Mouse (Mus musculus): ENCODE measurements around the gene Gimap1. TPM values are rescaled to one million over a fixed set of nuclear protein-coding genes. Genes with fewer than 3 reads are reported as not detected.

Gimap1 gene
- 2.8 and 4.9 TPM in 2 replicates for polyA plus RNA-seq (2014; fragmentation: Nextera tagmentation; extraction: Ambion mirVana)

- H3K27ac ChIP-seq (ENCODE audit: low read depth, low read length) = no peak within 1 kb of the TSS
- no peaks in the 10 kb centered on the region for H3K4me1 ChIP-seq (ENCODE audit: control insufficient read depth, insufficient read depth, low read length)
- ATAC-seq (ENCODE audit: low read depth) = no peak
- WGBS = 81% methylated on average over 15 of the region's 15 CpGs
- no peak within 1 kb of the TSS for H3K4me3 ChIP-seq (ENCODE audit: low read depth, low read length)
- no peak within 1 kb of the TSS for H3K9ac ChIP-seq (replicated peaks; ENCODE audit: low read depth, low read length)
- H3K4me2 ChIP-seq (ENCODE audit: low read depth, low read length) = no peak within 1 kb of the TSS
- no peaks in the 10 kb centered on the region for H3K9me3 ChIP-seq (ENCODE audit: control insufficient read depth, low read length)
- H3K27me3 ChIP-seq (ENCODE audit: control insufficient read depth, insufficient read depth, low read length) = peaks cover 8% of the 10 kb centered on the region
- H3K36me3 ChIP-seq (ENCODE audit: control insufficient read depth, insufficient read depth, low read length) = no peaks in the 10 kb centered on the region
These were observed at the start of gene Gimap1 for GRCm38 (mm10) chr6:48738961-48739779. TSS of gene Gimap1 (plus strand) at chr6:48739054.

DNA sequence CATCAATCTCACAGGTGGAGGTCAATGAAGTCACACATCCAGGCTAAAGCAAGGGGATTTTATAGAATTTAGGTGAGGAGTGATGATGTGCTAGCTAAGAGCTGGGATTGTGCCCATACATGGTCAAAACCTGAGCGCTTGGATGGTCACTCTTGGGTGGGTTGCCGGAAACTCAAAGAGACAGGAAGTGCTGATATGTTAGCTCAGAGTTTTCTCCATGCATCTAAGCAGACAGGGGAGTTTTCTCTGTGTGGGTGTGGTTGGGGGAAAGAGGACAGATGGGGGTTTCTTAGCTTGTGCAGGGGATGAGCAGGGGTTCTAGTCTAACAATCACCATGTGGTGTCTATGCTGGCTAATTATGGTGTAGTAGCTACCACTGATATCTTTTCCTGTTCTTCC lies 49.5 kb upstream of the Gimap1 start:
- H3K36me3 ChIP-seq (ENCODE audit: control insufficient read depth, insufficient read depth, low read length) = no peaks in the 10 kb centered on the region
- 98% methylated on average over 2 of the region's 2 CpGs for WGBS

GRCm38 (mm10) chr6:48692962-48693361 lies 45.9 kb upstream of the Gimap1 start:
- WGBS = 90% methylated on average over 6 of the region's 6 CpGs
- Histone ChIP-seq H3K9me3 (ENCODE audit: control insufficient read depth, low read length) (no peaks in the 10 kb centered on the region), H3K27me3 (ENCODE audit: control insufficient read depth, insufficient read depth, low read length) (no peaks in the 10 kb centered on the region)

More for the DNA sequence above, 49.5 kb upstream of the Gimap1 start:
- H3K9me3 ChIP-seq (ENCODE audit: control insufficient read depth, low read length) = no peaks in the 10 kb centered on the region
- ATAC-seq (ENCODE audit: low read depth) = no peak
- no peaks in the 10 kb centered on the region for H3K27me3 ChIP-seq (ENCODE audit: control insufficient read depth, insufficient read depth, low read length)
- H3K4me1 ChIP-seq (ENCODE audit: control insufficient read depth, insufficient read depth, low read length) = no peaks in the 10 kb centered on the region
- H3K4me2 ChIP-seq (ENCODE audit: low read depth, low read length) = no peak overlapping the region
- H3K9ac ChIP-seq (replicated peaks; ENCODE audit: low read depth, low read length) = no peak overlapping the region
- no peak overlapping the region for H3K4me3 ChIP-seq (ENCODE audit: low read depth, low read length)
- H3K27ac ChIP-seq (ENCODE audit: low read depth, low read length) = no peak overlapping the region

GRCm38 (mm10) chr6:48696830-48697554 lies 41.9 kb upstream of the Gimap1 start:
- 88% methylated on average over 4 of the region's 4 CpGs for WGBS
- H3K27me3 ChIP-seq (ENCODE audit: control insufficient read depth, insufficient read depth, low read length) = no peaks in the 10 kb centered on the region
- no peak overlapping the region for H3K27ac ChIP-seq (ENCODE audit: low read depth, low read length)
- H3K4me2 ChIP-seq (ENCODE audit: low read depth, low read length) = no peak overlapping the region
- no peak for ATAC-seq (ENCODE audit: low read depth)
- no peaks in the 10 kb centered on the region for H3K4me1 ChIP-seq (ENCODE audit: control insufficient read depth, insufficient read depth, low read length)
- no peak overlapping the region for H3K9ac ChIP-seq (replicated peaks; ENCODE audit: low read depth, low read length)
- no peaks in the 10 kb centered on the region for H3K9me3 ChIP-seq (ENCODE audit: control insufficient read depth, low read length)
- H3K4me3 ChIP-seq (ENCODE audit: low read depth, low read length) = no peak overlapping the region
- H3K36me3 ChIP-seq (ENCODE audit: control insufficient read depth, insufficient read depth, low read length) = no peaks in the 10 kb centered on the region

More at GRCm38 (mm10) chr6:48692962-48693361, 45.9 kb upstream of the Gimap1 start:
- Histone ChIP-seq H3K27ac (ENCODE audit: low read depth, low read length) (no peak overlapping the region), H3K4me1 (ENCODE audit: control insufficient read depth, insufficient read depth, low read length) (no peaks in the 10 kb centered on the region), H3K9ac (replicated peaks; ENCODE audit: low read depth, low read length) (no peak overlapping the region), H3K4me2 (ENCODE audit: low read depth, low read length) (no peak overlapping the region), H3K4me3 (ENCODE audit: low read depth, low read length) (no peak overlapping the region), H3K36me3 (ENCODE audit: control insufficient read depth, insufficient read depth, low read length) (no peaks in the 10 kb centered on the region)
- no peak for ATAC-seq (ENCODE audit: low read depth)

- ATAC-seq (ENCODE audit: low read depth) = no peak
- Histone ChIP-seq H3K9me3 (ENCODE audit: control insufficient read depth, low read length) (no peaks in the 10 kb centered on the region), H3K27me3 (ENCODE audit: control insufficient read depth, insufficient read depth, low read length) (no peaks in the 10 kb centered on the region), H3K4me1 (ENCODE audit: control insufficient read depth, insufficient read depth, low read length) (no peaks in the 10 kb centered on the region), H3K36me3 (ENCODE audit: control insufficient read depth, insufficient read depth, low read length) (no peaks in the 10 kb centered on the region), H3K4me3 (ENCODE audit: low read depth, low read length) (no peak overlapping the region), H3K9ac (replicated peaks; ENCODE audit: low read depth, low read length) (no peak overlapping the region), H3K4me2 (ENCODE audit: low read depth, low read length) (no peak overlapping the region), H3K27ac (ENCODE audit: low read depth, low read length) (no peak overlapping the region)
- WGBS = 53% methylated on average over 1 of the region's 1 CpGs
These were observed 41.3 kb upstream of the Gimap1 start for GRCm38 (mm10) chr6:48697555-48697930.

- no peaks in the 10 kb centered on the region for H3K4me1 ChIP-seq (ENCODE audit: control insufficient read depth, insufficient read depth, low read length)
These were observed 40.6 kb upstream of the Gimap1 start for GRCm38 (mm10) chr6:48698066-48698856.

DNA sequence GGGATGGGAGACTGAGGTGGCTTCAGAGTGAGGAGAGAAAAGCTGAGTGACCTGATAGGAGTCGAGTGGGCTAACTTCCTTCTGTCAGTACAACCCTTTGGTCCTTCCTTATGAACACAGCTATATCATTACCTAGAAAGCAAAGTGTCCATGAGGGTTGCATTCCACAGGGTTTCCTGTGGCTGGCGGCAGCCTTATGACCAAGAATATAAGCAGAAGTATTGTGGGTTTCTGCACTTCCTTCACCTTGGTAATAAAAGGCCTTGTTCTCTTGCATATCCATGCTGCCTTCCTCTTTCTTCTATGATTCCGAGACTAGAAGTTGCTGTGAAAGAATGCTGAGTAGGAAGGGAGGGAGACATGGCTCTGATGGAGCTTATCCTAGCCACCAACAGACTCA lies 40.0 kb upstream of the Gimap1 start:
- no peak for ATAC-seq (ENCODE audit: low read depth)
- Histone ChIP-seq H3K4me1 (ENCODE audit: control insufficient read depth, insufficient read depth, low read length) (no peaks in the 10 kb centered on the region), H3K9me3 (ENCODE audit: control insufficient read depth, low read length) (no peaks in the 10 kb centered on the region), H3K27me3 (ENCODE audit: control insufficient read depth, insufficient read depth, low read length) (no peaks in the 10 kb centered on the region), H3K36me3 (ENCODE audit: control insufficient read depth, insufficient read depth, low read length) (no peaks in the 10 kb centered on the region), H3K9ac (replicated peaks; ENCODE audit: low read depth, low read length) (no peak overlapping the region), H3K4me3 (ENCODE audit: low read depth, low read length) (no peak overlapping the region), H3K4me2 (ENCODE audit: low read depth, low read length) (no peak overlapping the region), H3K27ac (ENCODE audit: low read depth, low read length) (no peak overlapping the region)
- WGBS = 88% methylated on average over 3 of the region's 3 CpGs

More at GRCm38 (mm10) chr6:48698066-48698856, 40.6 kb upstream of the Gimap1 start:
- Histone ChIP-seq H3K27me3 (ENCODE audit: control insufficient read depth, insufficient read depth, low read length) (no peaks in the 10 kb centered on the region), H3K9ac (replicated peaks; ENCODE audit: low read depth, low read length) (no peak overlapping the region), H3K9me3 (ENCODE audit: control insufficient read depth, low read length) (no peaks in the 10 kb centered on the region), H3K4me3 (ENCODE audit: low read depth, low read length) (no peak overlapping the region), H3K4me2 (ENCODE audit: low read depth, low read length) (no peak overlapping the region), H3K27ac (ENCODE audit: low read depth, low read length) (no peak overlapping the region), H3K36me3 (ENCODE audit: control insufficient read depth, insufficient read depth, low read length) (no peaks in the 10 kb centered on the region)
- ATAC-seq (ENCODE audit: low read depth) = no peak
- 85% methylated on average over 7 of the region's 7 CpGs for WGBS

DNA sequence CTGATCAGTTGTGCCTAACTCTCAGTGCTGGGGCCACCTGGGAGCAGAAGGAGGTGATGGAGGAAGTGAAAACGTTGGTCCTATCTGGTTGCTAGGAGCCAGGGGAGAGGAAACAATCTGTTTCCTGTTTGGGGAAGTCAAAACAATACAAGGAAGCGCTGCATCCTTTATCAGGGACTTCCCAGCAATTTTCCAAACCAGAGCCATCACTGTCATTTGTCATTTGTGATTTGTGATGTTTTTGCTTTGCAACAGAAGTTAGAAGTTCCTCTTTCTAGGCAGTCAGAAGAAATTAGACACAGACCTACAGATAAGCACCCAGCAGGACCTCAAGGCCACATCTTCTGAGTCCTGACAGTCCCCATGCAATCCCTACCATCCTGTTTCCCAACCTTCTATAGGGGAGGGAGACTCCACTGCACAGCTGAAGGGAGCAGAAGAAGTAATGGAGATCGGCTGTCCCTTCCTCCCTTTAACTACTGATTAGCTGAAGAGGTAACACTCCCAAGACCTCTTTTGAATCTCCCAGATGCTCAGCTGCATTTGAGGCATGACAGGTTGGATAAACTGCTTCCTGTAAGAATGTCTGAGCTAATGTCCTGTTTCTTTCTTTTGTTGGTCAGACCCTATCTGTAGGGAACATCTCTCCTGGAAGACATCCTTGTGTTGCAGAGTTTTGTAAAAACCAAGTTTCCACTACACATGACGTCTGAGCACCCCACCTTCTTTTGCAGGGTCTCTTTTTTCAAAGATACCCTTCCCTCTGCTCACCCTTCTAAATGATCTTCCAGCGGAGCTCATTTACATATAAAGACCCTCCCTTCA lies 38.4 kb upstream of the Gimap1 start:
- Histone ChIP-seq H3K4me1 (ENCODE audit: control insufficient read depth, insufficient read depth, low read length) (no peaks in the 10 kb centered on the region), H3K4me2 (ENCODE audit: low read depth, low read length) (no peak overlapping the region), H3K27ac (ENCODE audit: low read depth, low read length) (no peak overlapping the region), H3K27me3 (ENCODE audit: control insufficient read depth, insufficient read depth, low read length) (no peaks in the 10 kb centered on the region), H3K36me3 (ENCODE audit: control insufficient read depth, insufficient read depth, low read length) (no peaks in the 10 kb centered on the region), H3K4me3 (ENCODE audit: low read depth, low read length) (no peak overlapping the region), H3K9me3 (ENCODE audit: control insufficient read depth, low read length) (no peaks in the 10 kb centered on the region), H3K9ac (replicated peaks; ENCODE audit: low read depth, low read length) (no peak overlapping the region)
- ATAC-seq (ENCODE audit: low read depth) = no peak
- 67% methylated on average over 5 of the region's 5 CpGs for WGBS
